Mouse (Mus musculus) midbrain, postnatal 0 days (tissue): ENCODE measurements around the gene Gpx6. TPM values are rescaled to one million over a fixed set of nuclear protein-coding genes. Genes with fewer than 3 reads are reported as not detected.

Experiments used
- ATAC-seq: fragments of 200-750 bp; cut with Nextera tagmentation; 2 replicates; pipeline ENCODE4 v1.8.0; 2017; ENCODE audit warnings: moderate number of reproducible peaks, mild to moderate bottlenecking, moderate TSS enrichment, moderate library complexity; ENCODE audit not compliant: low FRiP score
- DNase-seq: peaks from one replicate; pipeline ENCODE4 v3.0.0-alpha.2; 2015; ENCODE audit warnings: low spot score
- H3K27ac ChIP-seq: fragments of 300-500 bp; sonication (generic); 2 replicates; pipeline ENCODE4 v1.5.1; 2014; ENCODE audit warnings: low read depth, mild to moderate bottlenecking, low read length, mixed read lengths
- H3K27me3 ChIP-seq: fragments of 300-500 bp; sonication (generic); 2 replicates; pipeline ENCODE4 v1.6.1; 2014; ENCODE audit warnings: low read length, control low read depth, mixed read lengths; ENCODE audit not compliant: insufficient read depth
- H3K36me3 ChIP-seq: fragments of 300-500 bp; sonication (generic); 2 replicates; pipeline ENCODE4 v1.6.1; 2014; ENCODE audit warnings: low read length, control low read depth, mixed read lengths; ENCODE audit not compliant: insufficient read depth
- H3K4me1 ChIP-seq: fragments of 300-500 bp; sonication (generic); 2 replicates; pipeline ENCODE4 v1.6.1; 2014; ENCODE audit warnings: mild to moderate bottlenecking, control low read depth, antibody characterized with exemption, low read length, mixed read lengths; ENCODE audit not compliant: insufficient read depth
- H3K4me2 ChIP-seq: fragments of 300-500 bp; sonication (generic); 2 replicates; pipeline ENCODE4 v1.6.1; 2014; ENCODE audit warnings: low read depth, mild to moderate bottlenecking, low read length, mixed read lengths; ENCODE audit not compliant: poor library complexity, severe bottlenecking
- H3K4me3 ChIP-seq: fragments of 300-500 bp; sonication (generic); 2 replicates; pipeline ENCODE4 v1.5.1; 2014; ENCODE audit warnings: low read depth, mild to moderate bottlenecking, low read length, moderate library complexity
- H3K9ac ChIP-seq: fragments of 300-500 bp; sonication (generic); replicated peaks from 2 replicates; pipeline ENCODE4 v1.6.1; 2014; ENCODE audit warnings: mild to moderate bottlenecking, low read length, moderate library complexity, mixed read lengths; ENCODE audit not compliant: poor library complexity, severe bottlenecking
- H3K9me3 ChIP-seq: fragments of 300-500 bp; sonication (generic); 2 replicates; pipeline ENCODE4 v1.6.1; 2016; ENCODE audit warnings: low read length, control low read depth
- CTCF ChIP-seq: IDR thresholded peaks from 2 replicates; pipeline ENCODE4 v1.5.1; 2016; ENCODE audit warnings: antibody characterized with exemption, mild to moderate bottlenecking
- WGBS: fragments of 180-500 bp; shearing (Covaris S2); extraction: QIAGEN DNeasy Blood & Tissue Kit; methylation state at CpG from one replicate; pipeline ENCODE4 v1.1.7; 2014; 5-methylcytosine and 5-hydroxymethylcytosine counted together
- polyA plus RNA-seq: library from polyadenylated mRNA; unstranded; fragments of >200 nt; fragmentation: Nextera tagmentation; extraction: Ambion mirVana; gene quantifications from 2 replicates; pipeline ENCODE4 v1.2.1, GENCODE M21; 2015
- total RNA-seq: library from RNA; depleted of rRNA; stranded (reverse); fragments of >200 nt; gene quantifications from 2 replicates; pipeline ENCODE4 v1.2.3, GENCODE M21; 2014

Gpx6 gene
- total and polyA plus RNA-seq, 2 experiments from 2014 or later: 0.26 TPM; not detected in 1

DNA sequence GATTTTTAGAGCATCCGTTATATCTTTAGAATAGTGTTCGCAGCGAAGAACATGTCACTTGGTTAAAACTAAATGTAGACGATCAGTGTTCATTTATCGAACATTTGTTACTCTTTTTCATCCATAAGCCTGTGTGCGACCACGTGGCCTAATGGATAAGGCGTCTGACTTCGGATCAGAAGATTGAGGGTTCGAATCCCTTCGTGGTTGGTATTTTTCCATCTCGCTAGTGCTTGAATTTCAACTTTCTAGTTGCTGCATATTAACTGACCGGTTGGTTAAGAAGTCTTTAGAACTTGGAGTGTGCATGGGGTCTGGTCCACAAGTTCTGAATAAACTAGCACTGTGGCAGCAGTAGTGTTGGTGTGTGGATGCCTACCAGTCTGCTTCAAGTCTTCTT, 32.4 kb upstream of the Gpx6 start:
- under 1% methylated on average over 13 of the region's 13 CpGs for WGBS
- Histone ChIP-seq H3K27me3 (no peaks in the 10 kb centered on the region), H3K36me3 (no peaks in the 10 kb centered on the region), H3K27ac (no peak overlapping the region), H3K4me1 (0 out of 2 replicates have a peak, but pooled peaks cover 4% of the 10 kb centered on the region), H3K4me2 (peak overlapping the region; percentile 58), H3K4me3 (peak overlapping the region; percentile 51), H3K9ac (0 out of 2 replicates have a peak overlapping the region, but pooled peaks have one; percentile 34), H3K9me3 (no peaks in the 10 kb centered on the region)
- TF ChIP-seq CTCF: no peak
- ATAC-seq (peak; percentile 80), DNase-seq (peak; percentile 93)

GRCm38 (mm10) chr13:21292631-21293030, 19.3 kb upstream of the Gpx6 start, which contains the start of gene Gpx5:
TSS of gene Gpx5 (minus strand) at chr13:21292731.
- no peaks in the 10 kb centered on the region for H3K36me3 ChIP-seq
- H3K4me3 ChIP-seq: no peak within 1 kb of the TSS
- TF ChIP-seq CTCF: no peak
- no peak within 1 kb of the TSS for H3K9ac ChIP-seq
- H3K9me3 ChIP-seq: no peaks in the 10 kb centered on the region
- 95% methylated on average over 6 of the region's 6 CpGs for WGBS
- no peaks in the 10 kb centered on the region for H3K27me3 ChIP-seq
- DNase-seq (no peak), ATAC-seq (no peak)
- no peak within 1 kb of the TSS for H3K27ac ChIP-seq
- H3K4me1 ChIP-seq: no peaks in the 10 kb centered on the region
- no peak within 1 kb of the TSS for H3K4me2 ChIP-seq

GRCm38 (mm10) chr13:21298557-21298956, 13.4 kb upstream of the Gpx6 start:
- Histone ChIP-seq H3K9me3 (no peaks in the 10 kb centered on the region), H3K36me3 (no peaks in the 10 kb centered on the region), H3K27me3 (no peaks in the 10 kb centered on the region), H3K4me2 (no peak overlapping the region), H3K4me3 (no peak overlapping the region), H3K27ac (no peak overlapping the region), H3K4me1 (no peaks in the 10 kb centered on the region), H3K9ac (no peak overlapping the region)
- DNase-seq (no peak), ATAC-seq (no peak)
- 17% methylated on average over 3 of the region's 3 CpGs for WGBS
- no peak for TF ChIP-seq CTCF

DNA sequence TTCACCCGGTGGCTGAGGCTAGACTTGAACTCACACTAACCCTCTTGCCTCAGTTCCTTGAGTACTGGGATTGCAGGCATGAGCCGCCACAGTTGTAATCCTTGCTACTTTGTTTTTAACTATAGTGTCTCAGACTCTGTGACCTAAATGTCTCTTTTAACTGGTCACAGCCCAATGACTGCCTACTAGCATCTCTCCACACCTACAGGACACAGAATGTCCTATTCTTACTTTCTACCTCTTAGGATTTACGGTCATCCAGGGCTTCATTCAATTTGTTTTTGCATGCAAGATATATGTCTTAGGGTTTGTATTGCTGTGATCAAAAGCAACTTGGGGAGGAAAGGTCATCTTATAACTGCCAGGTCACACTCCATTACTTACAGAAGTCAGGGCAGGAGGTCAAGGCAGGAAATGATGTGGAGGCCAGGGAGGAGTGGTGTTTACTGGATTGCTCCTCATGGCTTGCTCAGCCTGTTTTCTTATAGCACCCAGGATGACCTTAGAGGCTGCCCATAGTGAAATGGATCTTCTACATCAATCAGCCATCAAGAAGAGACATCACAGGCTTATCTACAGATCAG, 7.3 kb upstream of the Gpx6 start:
- Histone ChIP-seq H3K4me2 (no peak overlapping the region), H3K9me3 (no peaks in the 10 kb centered on the region), H3K9ac (no peak overlapping the region), H3K4me3 (no peak overlapping the region), H3K36me3 (no peaks in the 10 kb centered on the region), H3K27me3 (no peaks in the 10 kb centered on the region), H3K27ac (no peak overlapping the region), H3K4me1 (no peaks in the 10 kb centered on the region)
- no peak for TF ChIP-seq CTCF
- ATAC-seq (no peak), DNase-seq (no peak)
- 79% methylated on average over 3 of the region's 3 CpGs for WGBS

DNA sequence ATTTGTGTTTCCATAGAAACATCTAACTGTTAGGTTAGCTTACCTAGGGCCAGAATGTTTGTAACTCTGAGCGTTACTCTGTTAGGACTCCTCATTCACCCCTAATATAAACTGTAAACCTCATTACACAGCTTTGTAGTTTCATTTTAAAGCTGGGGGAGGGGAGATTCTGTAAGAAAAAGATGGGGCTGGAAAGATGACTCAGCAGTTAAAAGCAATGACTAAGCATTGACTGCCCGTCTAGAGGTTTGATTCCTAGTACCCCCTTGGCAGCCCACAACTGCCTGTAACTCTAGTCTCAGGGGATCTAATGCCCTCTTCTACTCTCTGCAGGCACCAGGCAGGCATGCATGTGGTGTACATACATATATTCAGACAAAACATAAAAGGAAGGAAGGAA, 2.1 kb upstream of the Gpx6 start:
- TF ChIP-seq CTCF: no peak
- Histone ChIP-seq H3K36me3 (no peaks in the 10 kb centered on the region), H3K27ac (no peak overlapping the region), H3K4me3 (no peak overlapping the region), H3K27me3 (no peaks in the 10 kb centered on the region), H3K4me2 (no peak overlapping the region), H3K9ac (no peak overlapping the region), H3K4me1 (no peaks in the 10 kb centered on the region), H3K9me3 (no peaks in the 10 kb centered on the region)
- DNase-seq (no peak), ATAC-seq (no peak)
- 70% methylated on average over 2 of the region's 2 CpGs for WGBS

DNA sequence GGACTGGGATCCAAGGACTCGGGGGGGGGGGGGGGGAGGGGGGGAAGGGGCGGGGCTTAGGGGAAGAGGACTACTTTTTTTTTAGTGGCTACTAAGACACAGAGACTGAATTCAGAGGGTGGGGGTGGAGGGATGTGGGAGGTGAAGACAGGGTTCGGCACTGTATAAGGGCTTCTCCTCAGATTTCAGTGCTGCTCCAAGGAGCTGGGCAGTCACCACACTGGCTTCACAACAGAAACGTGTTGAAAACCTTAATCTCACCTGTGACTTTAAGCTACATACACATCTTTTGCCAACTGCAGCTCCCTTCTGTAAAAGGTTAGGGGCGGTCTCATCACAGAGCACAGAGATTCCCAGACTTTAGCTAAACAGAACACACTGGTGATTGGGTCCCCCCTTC, 929 bp downstream of the Gpx6 start:
- no peak for DNase-seq
- TF ChIP-seq CTCF: no peak
- WGBS: 49% methylated on average over 3 of the region's 5 CpGs

More for the DNA sequence above, 929 bp downstream of the Gpx6 start:
- ATAC-seq: no peak
- Histone ChIP-seq H3K4me2 (no peak overlapping the region), H3K4me1 (no peaks in the 10 kb centered on the region), H3K9me3 (no peaks in the 10 kb centered on the region), H3K4me3 (no peak overlapping the region), H3K9ac (no peak overlapping the region), H3K27me3 (no peaks in the 10 kb centered on the region), H3K36me3 (no peaks in the 10 kb centered on the region), H3K27ac (no peak overlapping the region)
